Mouse (Mus musculus): ENCODE data around the gene Eif5a.

Eif5a gene

GRCm38 (mm10) chr11:69872451-69872850, 49.3 kb downstream of the Eif5a start:
- no peak for DNase-seq (ENCODE audit: low spot score)

DNA sequence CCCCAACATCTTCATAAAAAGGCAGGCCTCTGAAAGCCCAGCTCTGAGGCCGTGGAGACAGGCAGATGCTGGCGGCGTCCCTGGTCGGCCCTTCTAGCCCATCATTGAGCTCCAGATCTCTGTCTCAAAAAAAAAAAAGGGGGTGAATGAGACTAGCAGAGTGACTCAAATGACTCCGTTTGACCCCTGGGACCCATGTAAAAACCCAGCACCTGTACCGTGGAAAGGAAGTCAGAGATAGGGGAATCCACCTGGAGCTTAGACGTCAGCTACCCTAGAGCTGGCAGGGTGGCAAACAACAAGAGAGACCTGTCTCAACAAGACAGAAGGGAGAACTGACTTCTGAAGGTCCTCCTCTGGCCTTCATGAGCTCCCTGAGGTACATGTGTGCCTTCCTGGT, 49.9 kb downstream of the Eif5a start:
- no peak for DNase-seq (ENCODE audit: low spot score)

DNA sequence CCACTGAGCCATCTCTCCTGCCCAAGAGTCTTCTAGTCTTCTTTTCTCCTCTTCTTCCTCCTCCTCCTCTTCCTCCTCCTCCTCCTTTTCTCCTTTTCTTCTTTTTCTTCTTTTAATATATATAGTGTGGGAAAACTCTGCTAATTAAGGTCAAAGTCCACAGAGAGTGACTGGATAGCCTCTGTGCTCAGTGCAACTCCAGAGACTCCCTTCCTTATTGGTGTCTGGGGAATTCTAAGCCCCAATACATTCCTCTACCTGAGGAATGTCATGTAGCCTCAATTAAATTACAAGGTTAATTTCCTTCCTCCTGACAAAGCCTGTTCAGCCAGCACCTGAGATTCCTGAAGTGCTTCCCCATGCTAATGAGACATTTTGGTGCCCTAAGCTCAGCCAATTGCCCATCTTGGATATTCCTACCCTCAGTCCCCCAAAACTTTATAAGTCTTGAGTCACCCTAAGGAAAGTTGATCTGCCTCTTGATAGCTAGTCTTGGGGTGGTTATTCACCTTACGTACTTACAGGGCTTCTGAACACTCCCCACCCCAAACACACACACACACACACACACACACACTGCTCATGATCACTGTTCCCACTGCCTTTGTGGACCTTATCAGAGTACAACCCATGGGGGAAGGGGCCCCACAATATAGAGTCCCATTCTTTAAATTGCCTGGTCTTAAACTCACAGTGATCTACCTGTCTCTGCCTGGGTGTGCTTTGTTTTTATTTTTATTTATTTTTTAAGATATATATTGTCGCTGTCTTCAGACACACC, 51.3 kb downstream of the Eif5a start:
- no peak for DNase-seq (ENCODE audit: low spot score)

GRCm38 (mm10) chr11:69867335-69867734, 54.4 kb downstream of the Eif5a start:
- DNase-seq (ENCODE audit: low spot score) = no peak
